Comparison of ENCODE assay signal across 13 mouse cellular contexts in genomic region chr6:146343671-146344384, GRCm38 (mm10).
DNase-seq lines count a peak whose midpoint lies in the region; ATAC-seq and TF ChIP-seq lines count a peak whose summit lies in the region.
"Had no signal": no experiment of that assay in that cellular context is flagged by ENCODE, and none has a peak within 500 bp of the region (broad histone marks: within the 10 kb centered on the region; RNA-seq: fewer than 3 reads in every experiment).

No protein-coding gene starts in this region.

- 42% methylated on average over 10 of the region's 10 CpGs for WGBS in intestine, embryonic 14.5 days
- WGBS in intestine, postnatal 0 days = 66% methylated on average over 10 of the region's 10 CpGs
- 36% methylated on average over 10 of the region's 10 CpGs for WGBS in midbrain, embryonic 16.5 days
- 37% methylated on average over 10 of the region's 10 CpGs for WGBS in forebrain, embryonic 13.5 days

- TF ChIP-seq POLR2A in brain, embryonic 14.5 days (IDR thresholded peaks at IDR 0.05; ENCODE audit: borderline replicate concordance, extremely low read depth, insufficient read depth, insufficient read length, poor library complexity, severe bottlenecking) = no peak

- no peak for TF ChIP-seq CTCF in intestine, postnatal 0 days (IDR thresholded peaks at IDR 0.05; ENCODE audit: low read depth)
- TF ChIP-seq CTCF in brain, embryonic 14.5 days (IDR thresholded peaks at IDR 0.05; ENCODE audit: borderline replicate concordance, extremely low read depth, insufficient read depth, insufficient read length) = no peak

- no peak overlapping the region for H3K4me2 ChIP-seq in intestine, embryonic 14.5 days (ENCODE audit: low read length)
- no peak overlapping the region for H3K4me2 ChIP-seq in intestine, postnatal 0 days (replicated peaks; ENCODE audit: low read depth)
- H3K4me2 ChIP-seq in midbrain, embryonic 16.5 days (ENCODE audit: low read length) = no peak overlapping the region
- no peak overlapping the region for H3K4me2 ChIP-seq in forebrain, embryonic 13.5 days
- H3K4me2 ChIP-seq: liver, embryonic 15.5 days had no signal

- peak overlapping the region; percentile 29; the same call in 1 of the 2 replicates for H3K27ac ChIP-seq in intestine, embryonic 14.5 days (ENCODE audit: low read depth)
- no peak overlapping the region for H3K27ac ChIP-seq in intestine, postnatal 0 days (ENCODE audit: low read depth, low read length)
- no peak overlapping the region for H3K27ac ChIP-seq in midbrain, embryonic 16.5 days (ENCODE audit: low read length)
- H3K27ac ChIP-seq in forebrain, embryonic 13.5 days = no peak overlapping the region
- H3K27ac ChIP-seq: liver, embryonic 15.5 days; macrophage had no signal

- no peak overlapping the region for H3K4me3 ChIP-seq in intestine, embryonic 14.5 days (ENCODE audit: low read depth, low read length)
- H3K4me3 ChIP-seq in intestine, postnatal 0 days (ENCODE audit: low read depth, low read length) = no peak overlapping the region
- no peak overlapping the region for H3K4me3 ChIP-seq in midbrain, embryonic 16.5 days (ENCODE audit: low read depth, low read length)
- H3K4me3 ChIP-seq in forebrain, embryonic 13.5 days = no peak overlapping the region
- H3K4me3 ChIP-seq: liver, embryonic 15.5 days; myocyte had no signal

- no peak for ATAC-seq in intestine, embryonic 14.5 days (replicated peaks; ENCODE audit: low FRiP score, low TSS enrichment, low read depth)
- no peak for ATAC-seq in intestine, postnatal 0 days
- 0 out of 2 replicates have a peak, but pooled peaks have one; percentile 10 for ATAC-seq in midbrain, embryonic 16.5 days
- ATAC-seq in forebrain, embryonic 13.5 days = no peak
- ATAC-seq: CD4-positive, CD25-positive, alpha-beta regulatory T cell, adult 4 months had no signal

- DNase-seq in intestine, embryonic 14.5 days (ENCODE audit: low spot score) = no peak
- peak; percentile 27 for DNase-seq in brain, embryonic 14.5 days (ENCODE audit: low read depth)
- peak; percentile 78 to 85 for DNase-seq in cerebellum, postnatal 10 days
- DNase-seq in frontal cortex, postnatal 25 days (ENCODE audit: low spot score in 2 of 2) = no peak
- DNase-seq: heart, adult 11 months had no signal

- no peaks in the 10 kb centered on the region for H3K36me3 ChIP-seq in intestine, embryonic 14.5 days (ENCODE audit: control insufficient read depth, insufficient read depth, low read length)
- no peaks in the 10 kb centered on the region for H3K36me3 ChIP-seq in intestine, postnatal 0 days (ENCODE audit: control insufficient read depth, insufficient read depth)
- no peaks in the 10 kb centered on the region for H3K36me3 ChIP-seq in midbrain, embryonic 16.5 days (ENCODE audit: control insufficient read depth, insufficient read depth, low read length)
- no peaks in the 10 kb centered on the region for H3K36me3 ChIP-seq in forebrain, embryonic 13.5 days (ENCODE audit: poor library complexity, severe bottlenecking)
- H3K36me3 ChIP-seq: liver, embryonic 15.5 days had no signal

- H3K4me1 ChIP-seq in intestine, embryonic 14.5 days (replicated peaks; ENCODE audit: control insufficient read depth, insufficient read depth, low read length) = peaks cover 9% of the 10 kb centered on the region
- no peaks in the 10 kb centered on the region for H3K4me1 ChIP-seq in intestine, postnatal 0 days (replicated peaks; ENCODE audit: control insufficient read depth, insufficient read depth, low read length)
- H3K4me1 ChIP-seq in midbrain, embryonic 16.5 days (ENCODE audit: control insufficient read depth, insufficient read depth, low read length) = peaks cover 24% of the 10 kb centered on the region
- peaks cover 14% of the 10 kb centered on the region for H3K4me1 ChIP-seq in forebrain, embryonic 13.5 days
- H3K4me1 ChIP-seq: liver, embryonic 15.5 days had no signal

- H3K27me3 ChIP-seq in intestine, embryonic 14.5 days (replicated peaks; ENCODE audit: control insufficient read depth, insufficient read depth, low read length) = no peaks in the 10 kb centered on the region
- H3K27me3 ChIP-seq in intestine, postnatal 0 days (replicated peaks; ENCODE audit: control insufficient read depth, insufficient read depth, low read length) = no peaks in the 10 kb centered on the region
- H3K27me3 ChIP-seq in midbrain, embryonic 16.5 days (ENCODE audit: control insufficient read depth, insufficient read depth, low read depth, low read length) = no peaks in the 10 kb centered on the region
- no peaks in the 10 kb centered on the region for H3K27me3 ChIP-seq in forebrain, embryonic 13.5 days
- H3K27me3 ChIP-seq: liver, embryonic 15.5 days had no signal

- no peak overlapping the region for H3K9ac ChIP-seq in intestine, embryonic 14.5 days (ENCODE audit: low read length)
- no peak overlapping the region for H3K9ac ChIP-seq in intestine, postnatal 0 days (ENCODE audit: low read depth, low read length)
- H3K9ac ChIP-seq in midbrain, embryonic 16.5 days (ENCODE audit: low read depth, low read length) = no peak overlapping the region
- H3K9ac ChIP-seq in forebrain, embryonic 13.5 days = no peak overlapping the region
- H3K9ac ChIP-seq: forebrain, postnatal 0 days; liver, embryonic 15.5 days had no signal

- no peaks in the 10 kb centered on the region for H3K9me3 ChIP-seq in intestine, embryonic 14.5 days (ENCODE audit: control insufficient read depth, low read length)
- no peaks in the 10 kb centered on the region for H3K9me3 ChIP-seq in intestine, postnatal 0 days (ENCODE audit: control insufficient read depth)
- H3K9me3 ChIP-seq in midbrain, embryonic 16.5 days (replicated peaks; ENCODE audit: control insufficient read depth, low read length, poor library complexity, severe bottlenecking) = no peaks in the 10 kb centered on the region
- H3K9me3 ChIP-seq in forebrain, embryonic 13.5 days (replicated peaks) = no peaks in the 10 kb centered on the region
- H3K9me3 ChIP-seq: liver, embryonic 15.5 days had no signal

Comparison
In these comparisons a context has a peak if more than half of its experiments do, and no peak if none do; other contexts are left out.
1. DNase-seq: peak in brain, embryonic 14.5 days (single experiment) and cerebellum, postnatal 10 days (2 of 2); none in intestine, embryonic 14.5 days (single experiment) and frontal cortex, postnatal 25 days (0 of 2).